Mouse (Mus musculus) neutrophil, adult 5-6 weeks (primary cell): ENCODE results near the gene Amt. TPM values are rescaled to one million over a fixed set of nuclear protein-coding genes. Genes with fewer than 3 reads are reported as not detected.
A peak's percentile ranks its signal among the peaks of the same experiment; 100 is the strongest.
"Not testable (repeated sequence)": the region's sequence is repeated elsewhere in the genome, so short reads cannot be mapped to it uniquely, and the experiment has no call there.

Experiments
- ATAC-seq: fragments of 151-379, 151-347 bp; 2 replicates; pipeline ENCODE4 v1.8.0; 2017; ENCODE audit warnings: mild to moderate bottlenecking, moderate TSS enrichment; ENCODE audit not compliant: insufficient number of reproducible peaks, poor library complexity, low FRiP score, severe bottlenecking; ENCODE audit errors: extremely low read depth
- total RNA-seq: library from RNA; stranded (forward); fragments of 200-1000 nt; gene quantifications from 2 replicates; pipeline ENCODE4 v1.2.3, GENCODE M21; 2017

The Amt gene
- 5.6 and 7.8 TPM in 2 replicates for total RNA-seq

GRCm38 (mm10) chr9:108296453-108297355, at the start of gene Amt:
Gene Amt (plus strand): TSS chr9:108296853.
- ATAC-seq: no peak

- no peak for ATAC-seq
Observed at GRCm38 (mm10) chr9:108248957-108249356, 47.7 kb upstream of the Amt start.

- no peak for ATAC-seq
Observed at GRCm38 (mm10) chr9:108251877-108252276, 44.8 kb upstream of the Amt start.

- ATAC-seq: no peak
Observed at GRCm38 (mm10) chr9:108252766-108253165, 43.9 kb upstream of the Amt start.

GRCm38 (mm10) chr9:108260526-108260925, 36.1 kb upstream of the Amt start:
- no peak for ATAC-seq

DNA sequence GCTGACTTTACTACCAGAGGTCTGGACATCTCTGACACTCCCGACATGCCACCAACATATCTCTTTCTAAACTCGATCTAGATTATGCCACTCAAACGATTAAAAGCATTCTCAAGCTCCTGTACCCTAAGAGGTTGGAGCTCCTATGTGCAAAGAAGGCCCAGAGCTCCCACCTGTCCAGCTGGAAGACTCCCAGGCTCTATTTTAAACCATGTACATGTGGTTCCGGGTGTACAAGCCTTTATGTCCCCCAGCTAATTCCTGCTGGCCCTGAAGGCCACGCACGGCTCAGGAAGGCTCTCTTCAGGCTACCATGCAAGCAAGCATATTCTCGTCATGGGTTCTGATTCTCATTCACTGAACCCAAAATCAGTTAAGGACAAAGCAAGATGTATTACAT, 34.8 kb upstream of the Amt start:
- ATAC-seq: no peak

GRCm38 (mm10) chr9:108262494-108263049, 34.1 kb upstream of the Amt start:
- ATAC-seq: no peak

GRCm38 (mm10) chr9:108263131-108263681, 33.4 kb upstream of the Amt start:
- no peak for ATAC-seq

- peak; percentile 80 for ATAC-seq
Observed at GRCm38 (mm10) chr9:108263690-108264190, 32.9 kb upstream of the Amt start, which contains the start of gene Dag1. Gene Dag1 (minus strand): TSS chr9:108263958.

DNA sequence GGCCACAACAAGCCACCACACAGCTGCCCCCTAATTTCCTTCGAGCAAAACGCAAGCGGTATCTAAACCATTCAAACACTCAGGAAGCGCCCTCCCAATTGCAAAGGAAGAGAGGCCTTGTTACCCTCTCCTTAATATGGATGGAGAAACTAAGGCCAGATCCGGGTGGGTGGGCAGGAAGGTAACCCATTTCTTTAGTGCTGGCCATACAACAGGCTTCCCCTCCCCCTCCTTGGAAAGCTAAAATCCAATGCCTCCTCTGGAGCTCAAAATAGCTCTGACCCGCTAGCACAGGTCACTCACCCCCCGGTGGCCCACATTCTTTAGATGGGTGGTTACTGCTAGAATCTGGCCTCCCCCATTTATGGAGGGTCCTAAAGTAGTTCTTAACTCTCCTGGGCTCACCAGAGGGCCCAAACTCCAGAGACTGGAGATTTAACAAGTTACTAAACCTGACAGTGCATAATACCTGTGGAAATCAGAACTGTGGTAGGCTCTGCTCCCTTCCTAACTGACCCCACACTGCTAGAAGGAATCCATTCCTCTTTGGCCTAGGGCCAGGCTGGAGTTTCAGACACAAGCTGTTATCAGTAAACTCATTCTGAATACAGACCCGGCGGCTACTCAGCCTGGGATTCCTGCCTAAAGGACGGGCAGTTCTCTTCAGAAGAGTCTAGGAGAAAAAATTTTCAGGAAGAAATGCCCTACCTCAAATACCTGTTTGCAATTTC, 32.3 kb upstream of the Amt start:
- ATAC-seq: no peak

GRCm38 (mm10) chr9:108266261-108266935, 30.3 kb upstream of the Amt start:
- ATAC-seq: no peak

GRCm38 (mm10) chr9:108267691-108268090, 29.0 kb upstream of the Amt start:
- no peak for ATAC-seq

- not testable (repeated sequence) for ATAC-seq
Observed at GRCm38 (mm10) chr9:108268701-108269100, 28.0 kb upstream of the Amt start.

DNA sequence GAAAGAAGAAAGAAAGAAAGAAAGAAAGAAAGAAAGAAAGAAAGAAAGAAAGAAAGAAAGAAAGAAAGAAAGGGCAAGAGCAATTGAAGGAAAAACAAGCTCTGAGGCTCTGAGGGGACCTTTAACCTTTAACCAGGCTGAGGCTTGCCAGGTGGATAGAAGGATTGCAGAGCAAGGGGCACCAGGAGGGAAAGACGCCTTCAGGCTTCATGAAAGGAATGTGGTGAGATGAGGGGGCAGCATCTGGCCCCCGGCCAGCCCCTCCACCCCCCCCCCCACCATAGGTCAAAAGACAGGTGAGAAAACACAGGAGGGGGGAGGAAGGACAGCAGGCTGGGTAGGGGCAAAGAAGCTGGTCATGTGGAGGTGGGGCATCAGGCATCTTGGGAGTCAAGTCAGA, 24.7 kb upstream of the Amt start:
- ATAC-seq: no peak

DNA sequence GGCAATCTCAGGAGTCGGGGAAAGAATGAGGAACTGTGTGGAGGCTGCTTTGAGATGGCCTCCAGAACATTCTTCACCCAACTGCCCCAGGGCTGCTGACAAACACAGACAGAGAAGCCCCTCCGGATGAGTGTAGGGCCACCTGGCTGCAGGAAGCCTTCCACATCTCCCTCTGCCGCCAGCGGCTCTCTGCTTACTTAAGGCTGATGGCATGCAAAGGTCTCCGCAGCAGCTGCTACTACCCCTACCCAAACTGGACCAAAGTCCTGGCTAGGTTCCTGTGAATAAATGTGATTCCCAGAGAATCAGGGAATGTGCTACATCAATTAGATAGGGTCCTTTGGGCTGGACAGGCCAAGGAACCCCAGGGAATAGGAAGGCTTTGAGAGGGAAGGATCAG, 24.0 kb upstream of the Amt start:
- ATAC-seq: no peak

DNA sequence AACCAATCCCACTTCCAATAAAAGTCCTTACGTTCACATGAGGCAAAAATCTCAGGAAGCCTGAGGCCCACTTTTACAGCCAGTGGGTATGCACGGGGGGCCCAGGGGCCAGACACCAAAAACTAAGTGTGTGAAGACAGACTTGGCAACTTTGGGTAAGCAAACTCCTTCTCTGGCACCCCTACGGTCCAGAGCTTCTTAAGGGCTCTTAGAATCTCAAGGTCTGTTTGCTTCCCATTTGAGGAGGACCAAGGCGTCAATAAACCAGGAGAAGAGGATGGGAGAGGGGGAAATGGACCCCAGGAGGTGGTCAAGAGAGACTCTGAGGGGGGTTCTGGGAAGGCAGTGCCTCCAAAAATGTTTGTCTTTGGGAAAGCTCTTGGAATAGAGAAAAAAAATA, 23.2 kb upstream of the Amt start:
- no peak for ATAC-seq

DNA sequence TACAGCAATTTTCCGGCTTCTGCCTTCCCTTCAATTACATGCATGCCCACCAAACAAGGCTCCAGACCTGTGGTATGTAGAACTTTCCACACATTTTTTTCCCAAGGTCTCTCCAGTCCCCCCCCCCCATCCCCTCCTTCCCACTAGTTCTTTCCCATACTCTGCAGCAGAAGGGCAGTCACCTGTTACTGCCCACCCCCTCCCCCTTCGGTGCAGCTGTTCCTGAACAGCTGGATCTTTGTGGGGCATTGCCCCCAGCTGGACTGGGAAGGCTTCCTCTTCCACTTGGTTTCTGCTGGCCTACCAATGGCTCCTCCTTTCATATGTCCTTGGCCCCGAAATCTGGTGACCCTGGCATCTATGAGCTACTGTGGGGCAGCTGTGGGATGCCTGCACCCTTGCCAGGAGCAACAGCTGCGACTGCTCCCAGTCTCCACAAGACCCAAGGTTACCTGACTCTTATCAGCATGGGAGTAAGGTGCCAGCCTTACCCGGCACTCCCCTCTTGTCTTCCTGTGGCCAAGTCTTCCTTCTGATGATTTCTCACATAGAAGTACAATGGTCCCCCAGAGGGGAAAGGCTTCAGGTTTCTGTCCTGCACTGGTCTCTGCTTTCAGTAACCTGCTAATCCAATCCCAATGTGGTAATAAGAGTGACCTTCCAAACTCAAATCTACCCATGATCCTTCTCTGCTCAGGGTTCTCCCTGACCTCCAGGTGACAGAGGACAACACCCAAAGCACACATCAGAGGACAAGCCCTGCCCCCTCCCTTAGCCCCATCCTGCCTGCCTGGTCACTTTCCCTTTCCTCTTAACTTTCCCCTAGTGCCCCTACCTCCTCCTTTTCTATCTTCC, 21.9 kb upstream of the Amt start:
- no peak for ATAC-seq

DNA sequence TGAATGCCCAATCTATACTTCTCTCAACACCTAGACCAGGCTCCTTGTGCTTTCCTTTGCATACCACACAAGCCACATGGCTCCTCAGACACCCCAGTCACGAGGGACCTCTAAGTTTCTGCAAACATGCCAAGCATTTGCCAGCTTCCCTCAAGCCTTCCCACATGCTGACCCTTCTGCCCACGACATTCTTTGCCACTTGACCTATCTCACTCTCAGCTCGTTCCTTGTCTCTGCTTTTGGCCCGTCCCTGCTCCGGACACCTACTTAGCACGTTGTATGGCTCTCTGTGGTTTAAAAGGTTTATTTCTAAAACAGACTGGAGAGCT, 21.4 kb upstream of the Amt start:
- ATAC-seq: no peak
